Mouse (Mus musculus) adrenal gland, adult 10 weeks (tissue): ENCODE results near the gene Paqr5. TPM values are rescaled to one million over a fixed set of nuclear protein-coding genes. Genes with fewer than 3 reads are reported as not detected.

Source experiments
- polyA plus RNA-seq: library from polyadenylated mRNA; stranded (reverse); fragments of 350-450 nt; fragmentation: Illumina TruSeq; extraction: RNeasy Lipid Tissue Mini Kit (QIAGEN cat#74804); gene quantifications from one replicate; pipeline ENCODE4 v1.2.3, GENCODE M21; 2014; ENCODE audit warnings: low read depth, low replicate concordance

Paqr5 gene
- 1.7 TPM for polyA plus RNA-seq

GRCm38 (mm10) chr9:62026600-62026999, at the start of gene Paqr5:
Gene Paqr5 (minus strand): TSS chr9:62026856.

GRCm38 (mm10) chr9:61946623-61947401, 79.8 kb downstream of the Paqr5 start, which contains the start of gene Kif23:
Gene Kif23 (minus strand): TSS chr9:61946774.

GRCm38 (mm10) chr9:61914203-61914916, 112.3 kb downstream of the Paqr5 start, which contains the start of gene Rplp1:
Gene Rplp1 (minus strand): TSS chr9:61914542.

Other genes with a start within 250 kb of the Paqr5 start
- gene Rplp1, start 112.3 kb downstream of the Paqr5 start, polyA plus RNA-seq, result 44.1 TPM
- gene Kif23, start 80.1 kb downstream of the Paqr5 start, polyA plus RNA-seq, result 10.1 TPM
- 75.5 TPM for gene Glce, start 95.8 kb upstream of the Paqr5 start, polyA plus RNA-seq